Mouse (Mus musculus) heart, postnatal 25 days (tissue): ENCODE results near the gene Stk24. TPM values are rescaled to one million over a fixed set of nuclear protein-coding genes. Genes with fewer than 3 reads are reported as not detected.

ENCODE experiments used
- DNase-seq: peaks from one replicate; pipeline ENCODE4 v3.0.0; 2022; ENCODE audit warnings: low spot score
- intact Hi-C: fragments of 180-260 bp; cut with DNase I; formaldehyde crosslinking; loops from one replicate; pipeline ENCODE4 v1.15.1; 2025
- total RNA-seq, 2 experiments: library from RNA; stranded (reverse); gene quantifications; 2 replicates each; pipeline ENCODE4 v1.2.3; 2021

The Stk24 gene
- total RNA-seq, 2 experiments from 2014 or later: 67.1 to 78.4 TPM

- intact Hi-C loops: no loop called here
Observed at GRCm38 (mm10) chr14:121244104-121244503, 135.7 kb downstream of the Stk24 start.

GRCm38 (mm10) chr14:121239386-121239785 is 140.4 kb downstream of the Stk24 start:
- intact Hi-C loops: no loop called here
- no peak for DNase-seq

More at GRCm38 (mm10) chr14:121244104-121244503, 135.7 kb downstream of the Stk24 start:
- DNase-seq: no peak

GRCm38 (mm10) chr14:121238727-121239126 is 141.1 kb downstream of the Stk24 start:
- intact Hi-C loops: no loop called here
- no peak for DNase-seq

- intact Hi-C loops: no loop called here
- DNase-seq: no peak
Observed at GRCm38 (mm10) chr14:121236736-121237135, 143.1 kb downstream of the Stk24 start.

Other genes with a start within 250 kb of the Stk24 start
- gene Slc15a1, start 125.2 kb upstream of the Stk24 start, total RNA-seq: not detected